Comparison of ENCODE assay signal across 9 mouse cellular contexts in genomic region chr5:114134091-114134534, GRCm38 (mm10). TPM values are rescaled to one million over a fixed set of nuclear protein-coding genes. Genes with fewer than 3 reads are reported as not detected.
DNase-seq lines count a peak whose midpoint lies in the region; ATAC-seq and TF ChIP-seq lines count a peak whose summit lies in the region.
"Had no signal": no experiment of that assay in that cellular context is flagged by ENCODE, and none has a peak within 500 bp of the region (broad histone marks: within the 10 kb centered on the region; RNA-seq: fewer than 3 reads in every experiment).

No protein-coding gene starts in this region.

- no peaks in the 10 kb centered on the region for H3K9me3 ChIP-seq in embryonic facial prominence, embryonic 10.5 days
- no peaks in the 10 kb centered on the region for H3K9me3 ChIP-seq in lung, postnatal 0 days (ENCODE audit: low read length)

- no peak for ATAC-seq in cerebellum, adult (ENCODE audit: insufficient number of reproducible peaks, low FRiP score, low TSS enrichment)
- no peak for ATAC-seq in lung, postnatal 0 days

- WGBS in embryonic facial prominence, embryonic 10.5 days = 51% methylated on average over 6 of the region's 6 CpGs
- 45% methylated on average over 6 of the region's 6 CpGs for WGBS in lung, postnatal 0 days

- peak; percentile 77 for TF ChIP-seq CTCF in lung, postnatal 0 days (IDR thresholded peaks at IDR 0.05)

- DNase-seq in cerebellum, adult 18-20 months = peak; percentile 42 to 45
- peak; percentile 22 for DNase-seq in spleen, adult 12 weeks (ENCODE audit: low spot score)
- no peak for DNase-seq in spleen, adult 18-20 months
- DNase-seq in embryonic facial prominence, embryonic 10.5 days (ENCODE audit: low spot score) = peak; percentile 58
- DNase-seq in heart, postnatal 4 days = peak; percentile 81
- peak; percentile 79 for DNase-seq in lung, postnatal 0 days (ENCODE audit: low spot score)
- peak; percentile 35 for DNase-seq in urinary bladder, postnatal 10 days (ENCODE audit: low spot score)

- no peak overlapping the region for H3K9ac ChIP-seq in lung, postnatal 0 days (replicated peaks; ENCODE audit: low read depth)

- H3K27ac ChIP-seq in embryonic facial prominence, embryonic 10.5 days (replicated peaks) = no peak overlapping the region; the same call in 1 of the 2 replicates
- H3K27ac ChIP-seq in lung, postnatal 0 days (ENCODE audit: low read length) = no peak overlapping the region

- H3K36me3 ChIP-seq in embryonic facial prominence, embryonic 10.5 days (replicated peaks) = peaks cover 68% of the 10 kb centered on the region
- no peaks in the 10 kb centered on the region for H3K36me3 ChIP-seq in lung, postnatal 0 days (ENCODE audit: insufficient read depth, low read length)

- H3K27me3 ChIP-seq in embryonic facial prominence, embryonic 10.5 days (replicated peaks; ENCODE audit: low read depth, poor library complexity, severe bottlenecking) = no peaks in the 10 kb centered on the region
- no peaks in the 10 kb centered on the region for H3K27me3 ChIP-seq in lung, postnatal 0 days (replicated peaks; ENCODE audit: insufficient read depth, low read length)

- peaks cover 52% of the 10 kb centered on the region for H3K4me1 ChIP-seq in embryonic facial prominence, embryonic 10.5 days
- peaks cover 9% of the 10 kb centered on the region for H3K4me1 ChIP-seq in lung, postnatal 0 days (ENCODE audit: insufficient read depth, low read depth, low read length)

- no peak overlapping the region for H3K4me3 ChIP-seq in embryonic facial prominence, embryonic 10.5 days
- H3K4me3 ChIP-seq in lung, postnatal 0 days (ENCODE audit: low read depth, low read length) = no peak overlapping the region

- TF ChIP-seq EP300 in lung, postnatal 0 days (IDR thresholded peaks at IDR 0.05) = 0 out of 2 replicates have a peak, but pooled peaks have one; percentile 18

- no peak overlapping the region for H3K4me2 ChIP-seq in lung, postnatal 0 days (replicated peaks; ENCODE audit: low read depth, low read length)

RNA-seq across cellular contexts. Expression of gene Ung, which starts 3.9 kb away (rescaled TPM):
- polyA plus RNA-seq in embryonic facial prominence, embryonic 10.5 days (2016; fragmentation: Nextera tagmentation; extraction: Ambion mirVana) = 76.0 and 76.1 TPM in 2 replicates
- 10 to 100 TPM; 34.0 to 40.7 TPM for total RNA-seq in heart, postnatal 4 days (2021)
- 4.5 and 5.5 TPM in 2 replicates for polyA plus RNA-seq in lung, postnatal 0 days (2015; fragmentation: Nextera tagmentation; extraction: Ambion mirVana)

RNA-seq across cellular contexts. Expression of gene Alkbh2, which starts 6.1 kb away (rescaled TPM):
- 12.9 and 13.4 TPM in 2 replicates for polyA plus RNA-seq in embryonic facial prominence, embryonic 10.5 days (2016; fragmentation: Nextera tagmentation; extraction: Ambion mirVana)
- total RNA-seq in heart, postnatal 4 days (2021) = 1 to 10 TPM; 4.8 to 6.4 TPM
- polyA plus RNA-seq in lung, postnatal 0 days (2015; fragmentation: Nextera tagmentation; extraction: Ambion mirVana) = 4.1 and 4.3 TPM in 2 replicates

RNA-seq across cellular contexts. Expression of gene Acacb, which starts 12.2 kb away (rescaled TPM):
- polyA plus RNA-seq in embryonic facial prominence, embryonic 10.5 days (2016; fragmentation: Nextera tagmentation; extraction: Ambion mirVana) = 3.2 and 4.4 TPM in 2 replicates
- 100 to 1,000 TPM; 101 to 102 TPM for total RNA-seq in heart, postnatal 4 days (2021)
- 0.54 and 1.3 TPM in 2 replicates for polyA plus RNA-seq in lung, postnatal 0 days (2015; fragmentation: Nextera tagmentation; extraction: Ambion mirVana)

RNA-seq across cellular contexts. Expression of gene Svop, which starts 42.7 kb away (rescaled TPM):
- polyA plus RNA-seq in embryonic facial prominence, embryonic 10.5 days (2016; fragmentation: Nextera tagmentation; extraction: Ambion mirVana) = 4.2 and 4.4 TPM in 2 replicates
- under 1 TPM in 1 of 2 experiments, not detected in 1; 0.20 TPM for total RNA-seq in heart, postnatal 4 days (2021)
- polyA plus RNA-seq in lung, postnatal 0 days (2015; fragmentation: Nextera tagmentation; extraction: Ambion mirVana) = not detected in 2 replicates
- total RNA-seq: hematopoietic stem cell, adult 5-6 weeks had no signal

Comparison
In these comparisons a context has a peak if more than half of its experiments do, and no peak if none do; other contexts are left out.
1. DNase-seq: peak in cerebellum, adult 18-20 months (2 of 2), spleen, adult 12 weeks (single experiment), embryonic facial prominence, embryonic 10.5 days (single experiment), heart, postnatal 4 days (single experiment), lung, postnatal 0 days (single experiment) and urinary bladder, postnatal 10 days (single experiment); none in spleen, adult 18-20 months (0 of 2).
2. RNA of gene Ung, which starts 3.9 kb away (polyA plus RNA-seq): 76.0 to 76.1 TPM in embryonic facial prominence, embryonic 10.5 days; 4.5 to 5.5 TPM in lung, postnatal 0 days; every median in the first group is over 10 times any median in the second.